Mouse (Mus musculus): ENCODE measurements around the gene Abat.
"Not testable (repeated sequence)": the region's sequence is repeated elsewhere in the genome, so short reads cannot be mapped to it uniquely, and the experiment has no call there.

DNA sequence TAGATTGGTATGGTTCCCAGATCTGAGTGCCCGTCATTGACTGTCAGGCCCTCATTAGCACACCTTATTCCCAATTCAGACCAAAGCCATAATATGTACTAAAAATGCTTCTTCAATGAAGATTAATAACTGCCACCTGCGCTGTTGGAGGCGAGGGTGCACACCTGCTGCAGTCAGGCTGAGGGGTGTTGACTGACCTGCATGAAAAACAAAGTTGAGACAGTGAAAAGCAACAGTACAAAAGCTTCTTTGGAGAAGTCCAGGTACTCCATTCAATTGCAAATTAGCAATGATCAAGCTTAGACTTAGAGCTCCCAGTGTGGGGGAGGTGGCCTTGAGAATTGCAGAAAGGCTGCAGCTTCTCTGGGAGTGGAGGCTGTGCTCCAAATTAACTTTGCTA lies 42.1 kb downstream of the Abat start:
- TF ChIP-seq POLR2A (IDR thresholded peaks at IDR 0.05; ENCODE audit: control insufficient read depth, extremely low read depth, insufficient read depth, low read length, poor library complexity); CTCF (IDR thresholded peaks at IDR 0.05; ENCODE audit: borderline replicate concordance, control insufficient read depth, extremely low read depth, insufficient read depth, low read length, poor library complexity): not testable (repeated sequence)

Measured in thymus, adult 2 months (tissue).